17 mouse cellular contexts compared by ENCODE assay signal in genomic region chr4:56305664-56306330, GRCm38 (mm10).
DNase-seq lines count a peak whose midpoint lies in the region; ATAC-seq and TF ChIP-seq lines count a peak whose summit lies in the region.
"Had no signal": no experiment of that assay in that cellular context is flagged by ENCODE, and none has a peak within 500 bp of the region (broad histone marks: within the 10 kb centered on the region; RNA-seq: fewer than 3 reads in every experiment).

No protein-coding gene starts in this region.

- H3K27me3 ChIP-seq in heart, embryonic 15.5 days: no peaks in the 10 kb centered on the region
- no peaks in the 10 kb centered on the region for H3K27me3 ChIP-seq in heart, embryonic 11.5 days (ENCODE audit: control insufficient read depth, insufficient read depth, low read length)
- no peaks in the 10 kb centered on the region for H3K27me3 ChIP-seq in lung, postnatal 0 days (replicated peaks; ENCODE audit: insufficient read depth, low read length)
- H3K27me3 ChIP-seq: CH12.LX; hindbrain, embryonic 15.5 days had no signal

- 33% methylated on average over 6 of the region's 6 CpGs for WGBS in heart, embryonic 15.5 days
- WGBS in heart, embryonic 11.5 days (ENCODE audit: insufficient replicate concordance): 27% methylated on average over 6 of the region's 6 CpGs
- WGBS in lung, postnatal 0 days: 36% methylated on average over 6 of the region's 6 CpGs

- no peak overlapping the region for H3K4me2 ChIP-seq in heart, embryonic 15.5 days
- no peak overlapping the region for H3K4me2 ChIP-seq in heart, embryonic 11.5 days
- no peak overlapping the region for H3K4me2 ChIP-seq in lung, postnatal 0 days (replicated peaks; ENCODE audit: low read depth, low read length)
- H3K4me2 ChIP-seq: hindbrain, embryonic 15.5 days had no signal

- H3K9me3 ChIP-seq in heart, embryonic 15.5 days (replicated peaks): no peaks in the 10 kb centered on the region
- no peaks in the 10 kb centered on the region for H3K9me3 ChIP-seq in heart, embryonic 11.5 days (replicated peaks; ENCODE audit: control insufficient read depth, low read length)
- H3K9me3 ChIP-seq in lung, postnatal 0 days (ENCODE audit: low read length): no peaks in the 10 kb centered on the region
- H3K9me3 ChIP-seq: hindbrain, embryonic 15.5 days had no signal

- ATAC-seq in heart, embryonic 15.5 days (replicated peaks; ENCODE audit: insufficient number of reproducible peaks, insufficient read depth, low FRiP score, low read depth): no peak
- no peak for ATAC-seq in heart, embryonic 11.5 days (replicated peaks; ENCODE audit: insufficient number of reproducible peaks, low FRiP score, low TSS enrichment)
- peak; percentile 75 for ATAC-seq in lung, postnatal 0 days
- ATAC-seq in granulocyte monocyte progenitor cell, adult 5-6 weeks (replicated peaks; ENCODE audit: poor library complexity, severe bottlenecking): no peak
- ATAC-seq: forebrain, embryonic 16.5 days had no signal

- no peaks in the 10 kb centered on the region for H3K36me3 ChIP-seq in heart, embryonic 15.5 days
- no peaks in the 10 kb centered on the region for H3K36me3 ChIP-seq in heart, embryonic 11.5 days (ENCODE audit: control insufficient read depth, insufficient read depth, low read length)
- no peaks in the 10 kb centered on the region for H3K36me3 ChIP-seq in lung, postnatal 0 days (ENCODE audit: insufficient read depth, low read length)
- H3K36me3 ChIP-seq: hindbrain, embryonic 15.5 days had no signal

- H3K27ac ChIP-seq in heart, embryonic 15.5 days: peak overlapping the region; percentile 42
- H3K27ac ChIP-seq in heart, embryonic 11.5 days (ENCODE audit: low read depth, low read length): no peak overlapping the region
- H3K27ac ChIP-seq in lung, postnatal 0 days (ENCODE audit: low read length): no peak overlapping the region
- H3K27ac ChIP-seq in layer of hippocampus, adult 2 months: no peak overlapping the region
- H3K27ac ChIP-seq: hindbrain, embryonic 15.5 days; left cerebral cortex, adult 2 months had no signal

- H3K9ac ChIP-seq in heart, embryonic 15.5 days: no peak overlapping the region
- no peak overlapping the region for H3K9ac ChIP-seq in heart, embryonic 11.5 days (ENCODE audit: low read depth, low read length)
- H3K9ac ChIP-seq in lung, postnatal 0 days (replicated peaks; ENCODE audit: low read depth): no peak overlapping the region
- H3K9ac ChIP-seq: hindbrain, embryonic 15.5 days had no signal

- H3K4me1 ChIP-seq in heart, embryonic 15.5 days (replicated peaks): peaks cover 8% of the 10 kb centered on the region
- peaks cover 8% of the 10 kb centered on the region for H3K4me1 ChIP-seq in heart, embryonic 11.5 days (ENCODE audit: control insufficient read depth, insufficient read depth, low read length)
- peaks cover 6% of the 10 kb centered on the region; the same call in 1 of the 2 replicates for H3K4me1 ChIP-seq in lung, postnatal 0 days (ENCODE audit: insufficient read depth, low read depth, low read length)
- H3K4me1 ChIP-seq: hindbrain, embryonic 15.5 days had no signal

- peak; percentile 52; the same call in 1 of the 2 replicates for TF ChIP-seq EP300 in lung, postnatal 0 days (IDR thresholded peaks at IDR 0.05)

- TF ChIP-seq CTCF in lung, postnatal 0 days (IDR thresholded peaks at IDR 0.05): no peak
- TF ChIP-seq CTCF in layer of hippocampus, adult 2 months (conservative IDR thresholded peaks at IDR 0.05): no peak

- peak; percentile 4 to 10 for DNase-seq in urinary bladder, postnatal 36 days (ENCODE audit: low spot score in 2 of 2)
- no peak for DNase-seq in urinary bladder, postnatal 10 days (ENCODE audit: low spot score)
- DNase-seq in lung, postnatal 0 days (ENCODE audit: low spot score): peak; percentile 52
- no peak for DNase-seq in layer of hippocampus, adult 2 months (ENCODE audit: low spot score in 2 of 2)
- no peak for DNase-seq in frontal cortex, postnatal 25 days (ENCODE audit: low spot score in 2 of 2)
- DNase-seq: adrenal gland, postnatal 14 days; cerebellum, postnatal 25 days; kidney, postnatal 25 days; right cerebral cortex, postnatal 14 days; thymus, postnatal 25 days had no signal

- no peak overlapping the region for H3K4me3 ChIP-seq in heart, embryonic 15.5 days
- H3K4me3 ChIP-seq in heart, embryonic 11.5 days (ENCODE audit: low read depth, low read length): no peak overlapping the region
- no peak overlapping the region for H3K4me3 ChIP-seq in lung, postnatal 0 days (ENCODE audit: low read depth, low read length)
- H3K4me3 ChIP-seq in layer of hippocampus, adult 2 months: no peak overlapping the region
- H3K4me3 ChIP-seq: hindbrain, embryonic 15.5 days; left cerebral cortex, adult 2 months had no signal

Comparison
In these comparisons a context has a peak if more than half of its experiments do, and no peak if none do; other contexts are left out.
1. DNase-seq: peak in urinary bladder, postnatal 36 days (2 of 2) and lung, postnatal 0 days (single experiment); none in urinary bladder, postnatal 10 days (single experiment), layer of hippocampus, adult 2 months (0 of 2) and frontal cortex, postnatal 25 days (0 of 2).